Comparison of ENCODE assay signal across 8 mouse cellular contexts in genomic region chr3:98025921-98026880, GRCm38 (mm10). TPM values are rescaled to one million over a fixed set of nuclear protein-coding genes. Genes with fewer than 3 reads are reported as not detected.
A peak's percentile ranks its signal among the peaks of the same experiment; 100 is the strongest.
DNase-seq lines count a peak whose midpoint lies in the region; ATAC-seq lines count a peak whose summit lies in the region.

No protein-coding gene starts in this region.

- 52% methylated on average over 10 of the region's 10 CpGs for WGBS in embryonic facial prominence, embryonic 14.5 days
- 56% methylated on average over 10 of the region's 10 CpGs for WGBS in liver, embryonic 12.5 days (ENCODE audit: insufficient replicate concordance)
- 43% methylated on average over 10 of the region's 10 CpGs for WGBS in neural tube, embryonic 15.5 days

- no peaks in the 10 kb centered on the region for H3K9me3 ChIP-seq in embryonic facial prominence, embryonic 14.5 days (ENCODE audit: control insufficient read depth, low read length)
- H3K9me3 ChIP-seq in liver, embryonic 12.5 days (replicated peaks): no peaks in the 10 kb centered on the region
- H3K9me3 ChIP-seq in neural tube, embryonic 15.5 days (replicated peaks): no peaks in the 10 kb centered on the region

- DNase-seq in 3T3-L1 (ENCODE audit: low read depth, low spot score): peak; percentile 56
- peak; percentile 68 for DNase-seq in embryonic facial prominence, embryonic 14.5 days (ENCODE audit: low spot score)
- peak; percentile 76 to 82 for DNase-seq in heart, postnatal 10 days
- no peak for DNase-seq in ovary, postnatal 36 days (ENCODE audit: low spot score)
- DNase-seq in thymus, postnatal 4 days: no peak
- no peak for DNase-seq in thymus, postnatal 14 days

- 0 out of 2 replicates have a peak overlapping the region, but pooled peaks have one; percentile 15 for H3K9ac ChIP-seq in embryonic facial prominence, embryonic 14.5 days (ENCODE audit: low read depth, low read length)
- H3K9ac ChIP-seq in liver, embryonic 12.5 days: no peak overlapping the region
- H3K9ac ChIP-seq in neural tube, embryonic 15.5 days (replicated peaks): no peak overlapping the region

- no peak overlapping the region for H3K4me3 ChIP-seq in embryonic facial prominence, embryonic 14.5 days (ENCODE audit: low read depth, low read length)
- no peak overlapping the region for H3K4me3 ChIP-seq in liver, embryonic 12.5 days
- no peak overlapping the region for H3K4me3 ChIP-seq in neural tube, embryonic 15.5 days (replicated peaks)

- intact Hi-C loops in heart, postnatal 10 days (cut with DNase I): loop anchor here (10.0 kb wide), 1 partner anchor 389 kb away; no protein-coding TSS in a partner anchor

- H3K4me2 ChIP-seq in embryonic facial prominence, embryonic 14.5 days (ENCODE audit: low read depth, low read length): no peak overlapping the region
- peak overlapping the region; percentile 2; the same call in 1 of the 2 replicates for H3K4me2 ChIP-seq in liver, embryonic 12.5 days
- H3K4me2 ChIP-seq in neural tube, embryonic 15.5 days: no peak overlapping the region

- H3K27ac ChIP-seq in embryonic facial prominence, embryonic 14.5 days (replicated peaks; ENCODE audit: low read depth, low read length): peak overlapping the region; percentile 86; the same call in 1 of the 2 replicates
- H3K27ac ChIP-seq in liver, embryonic 12.5 days: peak overlapping the region; percentile 20; the same call in 1 of the 2 replicates
- peak overlapping the region; percentile 7; the same call in 1 of the 2 replicates for H3K27ac ChIP-seq in neural tube, embryonic 15.5 days (replicated peaks)

- H3K27me3 ChIP-seq in embryonic facial prominence, embryonic 14.5 days (replicated peaks; ENCODE audit: control insufficient read depth, insufficient read depth, low read length): no peaks in the 10 kb centered on the region
- no peaks in the 10 kb centered on the region for H3K27me3 ChIP-seq in liver, embryonic 12.5 days (replicated peaks)
- H3K27me3 ChIP-seq in neural tube, embryonic 15.5 days (replicated peaks): no peaks in the 10 kb centered on the region

- peak; percentile 48 for ATAC-seq in embryonic facial prominence, embryonic 14.5 days (ENCODE audit: low read depth)
- ATAC-seq in liver, embryonic 12.5 days: no peak; the same call in 1 of the 2 replicates
- ATAC-seq in neural tube, embryonic 15.5 days (ENCODE audit: low FRiP score): no peak

- H3K4me1 ChIP-seq in embryonic facial prominence, embryonic 14.5 days (ENCODE audit: control insufficient read depth, insufficient read depth, low read length): peaks cover 76% of the 10 kb centered on the region
- H3K4me1 ChIP-seq in liver, embryonic 12.5 days: peaks cover 72% of the 10 kb centered on the region
- peaks cover 67% of the 10 kb centered on the region for H3K4me1 ChIP-seq in neural tube, embryonic 15.5 days

- 0 out of 2 replicates have a peak, but pooled peaks cover 3% of the 10 kb centered on the region for H3K36me3 ChIP-seq in embryonic facial prominence, embryonic 14.5 days (ENCODE audit: control insufficient read depth, insufficient read depth, low read length)
- H3K36me3 ChIP-seq in liver, embryonic 12.5 days: no peaks in the 10 kb centered on the region
- no peaks in the 10 kb centered on the region for H3K36me3 ChIP-seq in neural tube, embryonic 15.5 days

RNA-seq across cellular contexts. Expression of gene Notch2, which starts 12.9 kb away (rescaled TPM):
- polyA plus RNA-seq in embryonic facial prominence, embryonic 14.5 days (2014; fragmentation: Nextera tagmentation; extraction: Ambion mirVana): 35.6 and 39.3 TPM in 2 replicates
- total RNA-seq in heart, postnatal 10 days (2021): 10 to 100 TPM; 28.2 to 31.0 TPM
- 8.7 and 10.1 TPM in 2 replicates for polyA plus RNA-seq in liver, embryonic 12.5 days (2016; fragmentation: Nextera tagmentation; extraction: Ambion mirVana)
- 9.0 and 11.3 TPM in 2 replicates for polyA plus RNA-seq in neural tube, embryonic 15.5 days (2015; fragmentation: Nextera tagmentation; extraction: Ambion mirVana)

Comparison
In these comparisons a context has a peak if more than half of its experiments do, and no peak if none do; other contexts are left out.
1. DNase-seq: peak in 3T3-L1 (single experiment), embryonic facial prominence, embryonic 14.5 days (single experiment) and heart, postnatal 10 days (2 of 2); none in ovary, postnatal 36 days (single experiment), thymus, postnatal 4 days (single experiment) and thymus, postnatal 14 days (single experiment).
2. H3K27ac ChIP-seq: peak in every context shown above with its lines; median percentile 86 in embryonic facial prominence, embryonic 14.5 days; 20 in liver, embryonic 12.5 days; 7 in neural tube, embryonic 15.5 days.